Mouse (Mus musculus) megakaryocyte-erythroid progenitor cell, adult 5-6 weeks (primary cell): ENCODE measurements around the gene Cdh6. TPM values are rescaled to one million over a fixed set of nuclear protein-coding genes. Genes with fewer than 3 reads are reported as not detected.

Experiments used
- ATAC-seq: replicated peaks from 2 replicates; pipeline ENCODE4 v1.8.0; 2016; ENCODE audit warnings: mild to moderate bottlenecking, inconsistent platforms; ENCODE audit not compliant: severe bottlenecking, poor library complexity, low FRiP score, low TSS enrichment
- total RNA-seq, 2 experiments: library from RNA; stranded (forward) in 1 of 2; stranded (reverse) in 1 of 2; fragments of 200-1000, 215-1000 nt in 1 of 2; fragments of >200 nt in 1 of 2; fragmentation: Nextera tagmentation in 1 of 2; gene quantifications; 2 replicates each; pipeline ENCODE4 v1.2.3; 2014 to 2017

The Cdh6 gene
- total RNA-seq, 2 experiments from 2014 or later, result not detected

DNA sequence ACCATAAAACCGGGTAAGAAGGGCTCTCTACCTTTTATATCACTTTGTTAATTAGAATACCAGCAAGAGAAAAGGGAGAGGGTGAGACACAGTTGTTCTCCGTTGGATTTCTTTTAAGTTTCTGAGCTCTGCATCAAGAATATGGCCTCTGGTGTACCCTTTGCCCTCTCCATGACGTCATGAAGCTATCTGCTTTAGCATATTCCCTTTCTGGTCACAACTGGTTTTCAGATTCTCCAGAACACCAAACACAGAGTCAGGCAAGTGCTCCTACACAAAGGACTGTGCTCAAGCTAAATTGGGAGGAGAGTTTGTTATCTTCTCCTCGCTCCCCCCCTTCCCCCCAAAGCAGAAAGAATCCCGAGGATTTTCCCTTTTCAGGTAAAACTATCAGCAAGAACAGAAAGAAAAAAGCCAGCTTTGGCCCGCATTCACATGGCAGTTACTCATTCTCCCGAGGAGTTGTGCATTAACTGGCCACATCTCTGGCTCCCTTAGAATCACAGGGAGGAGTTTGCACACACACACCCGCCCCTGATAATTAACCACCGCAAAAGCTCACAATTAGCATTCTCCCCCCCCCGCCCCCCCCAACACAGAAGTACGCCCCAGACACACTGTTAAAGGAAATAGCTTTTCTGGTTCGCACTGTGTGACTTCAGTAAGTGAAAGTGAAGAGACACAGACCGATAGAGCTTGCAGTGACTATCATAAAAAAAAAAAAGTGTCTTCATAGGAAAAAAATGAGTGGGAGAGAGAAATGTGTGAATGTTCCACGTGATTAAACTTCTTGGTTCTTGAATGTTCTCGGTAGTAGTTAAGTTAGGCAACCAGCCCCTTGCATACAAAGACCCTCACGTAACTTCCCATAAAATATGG, 1.8 kb downstream of the Cdh6 start:
- ATAC-seq, result no peak

DNA sequence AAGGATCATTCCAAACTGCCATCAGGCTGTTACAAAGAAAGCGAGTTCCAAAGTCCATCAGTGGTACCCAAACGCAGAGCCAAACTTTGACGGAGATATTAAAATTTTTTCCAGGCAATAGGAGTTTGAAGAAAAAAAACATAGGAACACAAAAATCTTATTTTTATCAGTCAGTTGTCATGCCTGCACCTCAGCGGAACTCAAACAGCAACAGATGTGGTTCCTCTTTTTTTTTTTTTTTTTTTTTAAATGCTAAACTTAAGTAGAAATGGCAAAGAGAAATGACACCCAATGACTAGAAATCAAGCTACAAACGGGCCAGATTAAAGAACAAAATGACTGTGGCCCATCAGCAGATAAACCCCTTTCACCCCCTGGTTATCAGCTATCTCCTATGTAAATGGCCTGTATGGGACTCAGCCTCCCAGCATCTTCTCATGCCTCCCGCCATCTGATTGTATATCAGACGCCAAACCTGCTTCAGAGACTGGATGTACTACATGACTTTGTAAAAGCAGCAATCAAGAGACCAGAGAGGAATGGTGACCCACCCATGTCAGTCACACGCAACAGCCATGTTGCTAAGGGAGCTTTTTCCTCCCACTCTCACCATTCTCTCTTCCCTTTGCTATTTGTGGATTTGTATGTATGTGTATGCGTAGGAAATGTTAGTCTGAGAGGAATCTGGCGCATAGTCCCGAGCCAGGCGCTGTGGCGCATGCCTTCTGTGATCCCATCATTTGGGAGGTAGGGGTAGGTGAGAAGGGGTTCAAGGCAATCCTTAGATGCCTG, 8.2 kb downstream of the Cdh6 start:
- no peak for ATAC-seq

DNA sequence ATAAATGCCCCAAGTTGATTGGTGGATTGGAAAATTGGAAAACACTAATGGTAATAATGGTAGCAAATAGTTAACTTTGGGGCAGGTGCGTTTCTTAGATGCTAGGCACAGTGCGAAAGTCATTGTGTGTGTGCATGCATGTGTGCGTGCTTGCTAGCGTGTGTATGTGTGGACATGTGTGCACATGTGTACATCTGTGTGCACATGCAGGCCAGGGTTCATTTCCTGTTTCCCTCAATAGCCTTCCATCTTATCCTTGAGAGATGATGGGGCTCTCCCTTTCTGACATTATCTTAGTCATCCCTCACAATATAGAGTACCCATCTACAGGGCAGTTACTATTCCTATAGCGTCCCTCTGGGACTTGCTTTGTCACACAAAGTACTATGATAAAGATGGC, 17.7 kb downstream of the Cdh6 start:
- ATAC-seq, result no peak

DNA sequence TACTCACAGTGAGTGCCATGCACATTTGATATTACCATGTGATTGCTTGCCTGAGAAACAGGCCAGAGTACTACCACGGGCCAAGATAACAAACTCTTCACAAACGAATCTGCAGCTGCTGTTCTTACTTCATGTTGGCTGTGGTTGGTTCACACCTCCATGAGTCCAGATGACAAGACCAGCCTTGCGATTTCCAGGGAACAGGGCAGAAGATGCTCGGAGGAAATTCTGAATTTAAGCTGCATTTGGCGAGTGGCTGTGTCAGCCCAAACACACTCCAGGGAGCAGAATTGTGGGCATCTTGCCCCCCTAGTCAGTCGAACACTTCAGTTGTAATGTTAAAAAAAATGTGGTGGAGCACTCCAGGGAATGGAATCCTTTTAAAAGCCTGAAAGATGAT, 18.1 kb downstream of the Cdh6 start:
- no peak for ATAC-seq

DNA sequence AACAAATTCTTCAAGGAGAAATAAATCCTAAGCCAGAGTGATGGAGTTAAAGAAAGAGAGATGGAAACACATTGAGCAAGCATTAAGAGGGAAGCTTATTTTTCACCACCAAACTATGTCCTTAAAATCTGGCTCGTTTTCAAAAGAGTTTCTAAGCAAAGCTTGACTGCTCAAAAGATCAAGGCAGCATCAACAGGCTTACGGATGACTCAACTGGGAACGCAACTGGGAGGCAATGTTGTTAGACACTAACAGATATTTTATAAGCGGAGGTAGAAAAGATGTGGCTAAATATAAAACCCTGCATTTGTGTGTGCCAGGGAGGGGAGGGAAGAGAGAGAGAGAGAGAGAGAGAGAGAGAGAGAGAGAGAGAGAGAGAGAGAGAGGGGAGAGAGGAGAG, 31.5 kb downstream of the Cdh6 start:
- no peak for ATAC-seq

DNA sequence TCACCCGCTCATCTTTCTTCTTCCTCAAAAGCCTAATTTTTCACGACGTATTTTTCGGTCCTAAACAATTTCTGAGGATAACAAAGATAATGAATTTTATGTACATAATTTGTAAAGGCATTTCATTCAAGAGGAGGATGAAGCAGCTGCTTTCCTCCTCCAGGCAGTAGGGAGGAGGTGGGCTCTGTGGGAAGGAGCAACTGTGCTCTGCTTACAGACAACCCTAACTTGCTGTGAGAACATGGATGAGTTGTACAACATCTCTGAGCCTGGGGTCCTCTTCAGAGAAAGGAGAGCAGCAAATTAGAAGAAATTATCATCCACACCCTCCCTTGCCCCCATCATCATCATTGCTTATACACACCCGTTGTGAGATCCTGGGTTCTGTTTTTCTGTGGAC, 33.8 kb downstream of the Cdh6 start:
- ATAC-seq, result no peak

DNA sequence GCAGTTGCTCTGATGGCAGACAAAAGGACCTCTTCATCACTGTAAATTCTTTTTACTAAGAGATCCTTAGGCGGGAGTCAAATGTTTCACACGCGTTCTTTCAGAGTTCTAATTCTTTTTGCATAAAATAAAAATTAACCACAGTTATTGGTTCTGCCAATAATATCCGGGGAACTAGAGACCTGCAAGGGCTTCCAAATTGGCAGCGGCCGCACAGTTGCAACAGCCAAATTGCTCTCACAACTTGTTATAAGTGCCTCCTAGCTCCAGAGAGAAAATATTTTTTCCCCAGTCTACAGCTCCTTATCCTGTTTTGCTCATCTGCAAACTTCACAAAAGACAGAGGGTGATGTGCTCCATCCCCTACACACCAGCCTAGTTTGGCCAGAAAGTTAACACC, 36.3 kb downstream of the Cdh6 start:
- no peak for ATAC-seq

DNA sequence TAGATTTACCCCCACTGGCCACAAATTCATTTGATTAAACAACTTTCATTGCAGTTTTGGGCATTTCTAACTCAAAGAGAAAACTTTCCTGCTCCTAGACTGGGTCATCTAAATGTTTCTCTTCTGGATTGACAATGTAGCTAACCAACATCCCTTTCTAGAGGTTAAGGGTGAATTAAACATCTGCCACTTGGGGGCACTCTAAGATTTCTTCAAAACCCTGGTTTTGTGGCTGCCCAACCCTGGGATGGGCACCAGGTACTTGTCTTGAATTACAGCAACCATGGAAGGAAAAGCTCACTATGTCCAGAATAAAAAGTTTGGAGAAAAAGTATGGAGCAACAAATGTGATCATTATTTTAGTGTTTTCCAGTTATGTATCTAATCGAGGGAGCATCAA, 39.4 kb downstream of the Cdh6 start:
- no peak for ATAC-seq

DNA sequence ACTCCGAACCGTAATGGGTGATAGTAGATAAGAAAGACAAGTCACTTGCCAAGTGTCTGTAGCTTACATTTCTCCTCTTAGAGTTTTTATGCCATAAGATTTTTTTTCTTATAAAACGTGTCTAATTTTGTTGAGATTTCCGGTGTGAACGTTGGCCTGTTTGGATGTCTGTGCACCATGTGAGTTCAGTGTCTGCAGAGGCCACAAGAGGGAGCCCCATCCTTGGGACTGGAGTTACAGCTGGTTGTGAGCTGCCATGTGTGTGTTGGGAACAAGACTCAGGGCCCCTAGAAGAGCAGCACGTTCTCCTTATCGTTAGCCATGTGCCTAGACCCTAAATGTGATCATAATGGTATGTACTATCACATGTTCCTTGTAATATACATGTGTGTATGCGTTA, 40.1 kb downstream of the Cdh6 start:
- ATAC-seq, result no peak

DNA sequence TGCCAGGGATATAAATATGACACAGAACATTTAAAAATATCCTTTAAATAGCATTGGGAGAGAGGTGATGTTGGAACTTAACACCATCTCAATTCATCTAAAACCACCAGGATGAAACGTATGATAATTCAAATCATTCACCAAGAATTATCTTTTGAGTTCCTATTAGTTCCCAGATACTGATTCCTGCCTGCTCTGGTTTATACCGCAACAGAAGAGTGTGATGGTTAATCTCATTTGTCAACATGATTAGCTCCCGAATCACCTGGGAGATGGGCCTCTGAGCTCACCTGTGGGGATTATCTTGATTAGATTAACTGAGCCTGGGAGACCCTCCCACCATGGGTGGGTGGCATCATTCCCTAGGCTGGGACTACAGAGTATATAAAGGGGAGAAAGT, 41.0 kb downstream of the Cdh6 start:
- no peak for ATAC-seq

DNA sequence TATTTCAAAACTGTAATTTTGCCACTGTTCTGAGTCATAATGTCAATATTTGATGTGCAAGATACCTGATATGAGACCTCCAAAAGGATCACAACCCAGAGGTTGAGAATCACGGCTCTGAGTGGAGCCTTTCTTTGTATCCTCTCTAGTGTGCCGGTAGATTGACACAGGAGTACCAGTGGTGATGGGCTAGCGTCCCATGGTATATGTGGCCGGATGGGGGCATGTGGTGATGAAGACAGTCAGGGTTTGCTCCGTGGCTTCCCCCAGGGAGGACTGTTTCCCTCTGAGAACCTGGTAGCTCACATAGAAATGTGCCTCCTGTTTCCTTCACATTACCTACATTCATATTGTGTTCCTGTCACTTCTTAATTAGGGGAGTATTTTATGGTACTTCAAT, 43.2 kb downstream of the Cdh6 start:
- no peak for ATAC-seq

DNA sequence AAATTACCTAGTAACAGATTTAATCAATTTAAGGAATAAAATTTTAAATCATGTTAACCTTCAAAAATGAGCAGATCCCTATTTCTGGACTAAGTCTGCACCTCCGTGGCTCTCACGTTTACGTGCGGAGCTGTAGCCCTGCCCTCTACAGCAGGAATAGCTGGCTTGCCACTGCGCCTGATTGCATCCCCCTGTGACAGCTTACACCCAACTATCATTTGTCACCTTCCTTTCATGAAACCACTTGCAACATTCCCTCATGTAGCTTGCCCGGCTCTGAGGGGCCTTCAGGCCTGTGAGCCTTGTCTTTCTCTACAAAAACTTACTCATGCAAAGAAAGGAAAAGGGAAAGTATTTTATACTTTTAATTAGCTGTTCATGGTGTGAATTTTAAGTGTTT, 73.1 kb downstream of the Cdh6 start:
- ATAC-seq, result no peak

DNA sequence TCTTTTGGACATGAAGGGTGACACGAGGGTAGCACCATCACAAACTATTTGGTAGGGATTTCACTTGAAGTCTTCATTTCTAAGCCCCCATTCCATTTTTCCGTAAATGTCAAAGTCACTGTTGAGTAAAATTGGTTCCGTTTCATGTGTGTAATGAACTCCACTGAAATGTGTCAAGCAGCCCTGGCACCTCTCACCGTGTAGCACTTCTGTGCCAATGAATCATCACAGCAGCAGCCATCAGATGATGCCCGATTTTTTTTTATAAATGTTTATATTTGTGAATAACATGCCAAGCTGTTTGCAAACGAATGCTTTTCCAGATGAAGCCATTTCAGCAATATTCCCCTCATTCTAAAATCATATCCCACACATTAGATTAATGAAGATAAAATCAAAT, 75.6 kb downstream of the Cdh6 start:
- no peak for ATAC-seq

DNA sequence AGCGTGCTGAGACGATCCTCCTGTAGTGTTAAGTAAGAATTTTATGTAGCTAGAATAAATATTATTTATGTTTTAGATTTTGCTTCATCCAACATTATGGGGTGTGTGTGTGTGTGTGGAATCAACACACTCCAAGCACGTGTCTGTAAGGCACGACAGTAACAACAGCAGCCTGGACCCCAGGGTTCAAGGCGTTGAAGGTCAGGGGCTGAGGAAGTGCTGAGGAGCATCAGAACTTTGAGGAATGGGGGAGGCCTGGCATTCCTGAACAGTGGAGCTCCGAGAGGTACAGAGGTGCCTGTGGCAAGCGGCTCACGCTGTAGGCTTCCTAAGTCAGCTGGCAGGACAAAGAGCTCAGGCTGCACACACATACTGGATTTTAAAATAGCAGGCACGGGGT, 78.1 kb downstream of the Cdh6 start:
- ATAC-seq, result no peak

DNA sequence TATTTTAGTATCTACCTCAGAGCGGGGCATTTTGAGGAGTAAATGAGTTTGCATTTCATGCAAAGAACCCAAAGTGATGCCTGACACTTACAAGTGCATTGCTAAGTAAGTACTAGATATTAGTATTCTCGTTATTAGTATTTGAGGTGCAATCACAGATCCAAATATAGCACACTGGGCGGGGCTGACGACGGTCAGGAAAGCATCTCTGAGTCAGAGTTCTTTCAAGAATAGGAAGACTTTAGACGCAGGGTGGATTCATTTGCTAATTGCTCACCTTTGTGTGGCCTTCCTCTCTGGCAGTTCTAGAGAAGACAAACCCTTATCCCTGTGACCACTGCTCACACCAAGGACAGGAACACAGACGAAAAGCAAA, 78.6 kb downstream of the Cdh6 start:
- ATAC-seq, result no peak

DNA sequence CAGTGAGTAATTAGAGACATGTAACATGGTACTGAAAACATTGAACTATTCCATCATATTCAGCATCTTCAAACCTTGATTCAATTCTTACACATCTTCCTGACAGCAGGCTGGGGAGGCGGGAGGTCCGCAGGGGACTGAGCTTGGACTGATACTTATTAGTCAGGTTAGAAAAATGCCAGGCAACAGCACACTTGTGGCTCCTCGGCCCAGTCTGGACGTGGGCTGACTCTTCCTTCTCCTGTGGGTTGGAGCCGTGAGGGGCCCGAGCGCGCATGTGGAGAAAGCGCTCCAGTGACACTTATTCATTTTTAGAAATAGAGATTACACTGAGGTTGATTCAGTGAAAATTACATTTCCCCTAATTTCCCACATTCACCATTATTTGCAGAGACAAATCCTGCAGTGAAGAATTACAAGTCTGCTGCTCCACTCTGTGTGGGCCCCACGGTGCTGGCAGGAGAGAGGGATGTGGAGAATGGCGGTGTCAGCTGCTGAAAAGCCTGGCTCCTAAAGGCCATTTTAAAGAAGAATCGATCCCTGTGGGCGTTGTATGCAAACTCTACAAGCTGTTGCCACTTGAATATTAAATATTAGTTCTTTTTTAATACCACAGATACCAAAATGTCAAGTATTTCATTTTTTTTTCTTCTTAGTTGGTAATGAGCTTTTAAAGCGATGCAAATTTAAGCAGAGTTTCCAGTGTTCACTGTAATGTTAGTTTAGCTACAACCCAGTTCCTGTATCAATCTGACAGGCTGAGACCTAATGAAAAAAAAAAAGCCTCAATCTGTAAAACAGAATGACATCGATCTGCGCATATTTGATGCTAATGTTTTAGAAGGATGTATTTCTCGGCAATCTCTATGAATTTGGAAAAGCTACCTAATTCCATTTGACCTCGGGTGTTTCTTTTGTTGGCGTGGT, 79.3 kb downstream of the Cdh6 start:
- ATAC-seq, result no peak

DNA sequence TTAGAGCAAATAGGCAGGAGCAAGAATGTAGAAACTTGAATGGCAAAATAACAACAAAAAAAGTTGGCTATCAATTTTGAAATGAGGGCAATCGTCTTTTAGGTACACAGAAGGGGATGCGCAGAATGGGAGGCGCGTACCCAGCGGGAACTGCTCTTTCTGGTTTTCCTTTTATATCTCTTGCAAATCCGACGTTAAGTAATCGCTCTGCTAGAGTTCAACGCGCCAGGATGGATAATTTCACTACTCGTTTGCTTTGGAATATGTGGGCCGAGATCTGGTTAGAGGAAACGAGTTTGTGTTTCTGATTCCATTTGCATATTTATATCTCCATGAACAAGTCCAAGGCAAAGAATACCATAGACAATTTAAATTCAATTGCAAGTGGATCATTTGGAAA, 81.4 kb downstream of the Cdh6 start:
- ATAC-seq, result no peak

DNA sequence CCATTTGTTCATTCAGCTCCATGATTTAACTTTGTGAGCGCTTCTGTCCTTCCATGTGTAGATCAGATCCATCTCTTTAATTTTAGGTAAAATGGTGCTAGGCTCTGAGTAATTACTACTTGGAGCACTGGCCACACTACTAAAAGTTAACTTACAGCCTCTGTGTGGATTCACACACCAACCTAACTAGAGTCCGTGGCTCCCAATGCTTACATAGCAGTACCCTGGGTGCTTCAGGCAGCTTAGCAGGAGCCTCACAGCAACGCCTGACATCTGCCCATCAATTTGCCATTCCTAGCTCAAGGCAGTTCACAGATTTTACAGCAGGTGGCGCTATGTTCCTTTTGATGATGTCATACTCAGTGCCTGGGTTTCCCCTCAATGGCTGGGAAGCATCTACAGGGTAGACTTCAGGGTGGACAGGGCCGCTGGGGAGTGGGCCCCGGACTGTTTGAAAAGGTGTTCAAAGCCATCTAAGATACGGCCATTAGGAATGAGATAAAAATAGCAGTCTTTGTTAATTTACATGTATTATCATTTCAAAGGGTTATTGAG, 84.9 kb downstream of the Cdh6 start:
- ATAC-seq, result peak; percentile 82

DNA sequence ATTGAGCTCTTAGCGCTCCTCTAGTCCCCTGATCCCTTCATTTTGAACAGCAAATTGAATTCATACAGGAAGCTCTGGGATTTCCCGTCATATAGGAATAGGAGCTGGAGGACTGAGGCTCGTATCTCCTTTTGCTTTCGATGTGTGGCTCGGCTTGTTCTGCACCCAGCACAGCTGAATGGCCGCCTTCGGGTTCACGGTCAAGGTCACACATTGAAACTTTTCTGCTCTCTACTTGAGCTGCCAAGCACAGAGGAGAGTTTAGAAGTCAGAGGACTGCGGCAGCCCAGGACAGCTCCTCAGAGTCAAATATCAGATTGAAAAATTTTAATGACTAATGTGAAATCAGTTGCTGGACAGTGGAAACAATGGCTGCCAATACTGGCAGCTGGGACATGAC, 88.7 kb downstream of the Cdh6 start:
- no peak for ATAC-seq
